Mouse (Mus musculus): ENCODE results near the gene Samd9l.
"Not testable (repeated sequence)": the region's sequence is repeated elsewhere in the genome, so short reads cannot be mapped to it uniquely, and the experiment has no call there.

DNA sequence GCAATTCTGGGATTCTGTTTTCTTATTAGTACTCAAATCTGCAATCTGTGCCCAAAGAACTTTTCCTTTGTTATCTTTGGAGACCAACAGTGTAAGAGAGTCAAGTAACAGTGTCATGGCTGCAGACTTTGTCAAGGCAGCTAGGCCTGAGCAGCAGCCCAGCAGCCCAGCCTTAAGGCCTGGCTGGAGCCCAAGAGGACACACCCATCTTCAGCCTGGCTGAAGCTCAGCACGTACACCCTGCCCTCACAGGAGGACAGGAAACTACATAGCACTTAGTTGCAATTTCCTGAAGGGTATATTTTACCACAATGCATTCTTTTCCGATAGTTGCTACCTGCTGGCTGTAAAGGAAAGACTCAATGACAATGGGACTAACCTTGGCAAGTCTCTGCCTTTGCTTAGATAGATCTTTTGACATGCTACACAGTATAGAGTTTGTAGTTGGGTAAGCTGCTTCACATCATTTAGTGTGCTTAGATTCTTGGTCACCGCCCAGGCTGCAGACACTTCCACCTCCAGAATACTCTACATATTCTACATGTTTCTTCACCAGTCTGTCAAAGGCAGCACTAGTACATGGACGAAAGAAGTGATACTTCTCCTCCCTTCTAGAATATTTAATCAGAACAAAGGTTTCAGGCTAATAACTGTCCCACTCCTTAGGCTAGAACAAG is 15.1 kb downstream of the Samd9l start:
- TF ChIP-seq CTCF, EP300 (IDR thresholded peaks at IDR 0.05): not testable (repeated sequence)

Data from lung, postnatal 0 days (tissue).